Mouse (Mus musculus): ENCODE data around the gene Sh3tc1.

Sh3tc1 gene

DNA sequence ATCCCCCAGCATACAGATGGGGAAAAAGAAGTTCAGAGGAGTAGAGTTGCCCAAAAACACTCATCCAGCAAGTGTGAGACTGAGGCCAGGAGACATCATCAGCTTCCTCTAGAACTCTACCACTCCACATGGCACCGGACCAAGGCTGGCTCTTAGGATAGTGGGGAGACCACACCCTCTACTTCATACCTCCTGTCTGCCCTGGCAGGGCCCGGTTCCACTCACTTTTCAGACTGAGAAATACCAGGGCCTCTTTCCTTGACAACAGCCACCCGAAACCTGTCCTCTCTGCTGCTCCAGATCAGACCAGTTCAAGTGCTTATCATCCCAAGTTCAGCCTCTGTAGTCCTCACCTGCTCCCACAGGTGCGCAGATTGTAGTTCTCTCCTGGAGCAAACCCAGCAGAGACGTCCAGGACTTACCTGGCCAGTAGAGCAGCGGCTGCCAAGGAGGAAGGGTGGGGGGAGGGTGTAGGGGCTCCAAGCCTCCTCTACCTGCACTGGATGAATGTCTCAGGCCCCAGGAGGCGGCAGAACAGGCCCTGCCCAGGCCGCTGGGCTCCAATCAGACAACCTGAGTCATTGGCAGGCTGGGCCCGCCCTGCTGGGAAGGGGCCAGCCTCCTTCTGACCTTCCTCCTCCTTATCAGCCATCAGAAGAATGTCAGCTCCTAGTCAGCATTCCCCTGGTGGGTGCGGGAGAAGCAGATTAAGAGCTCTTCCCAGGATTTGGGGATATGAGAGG lies at the start of gene Sh3tc1:
TSS of gene Sh3tc1 (minus strand) at position 452 of the 743 bp plus-strand sequence.
- peak; percentile 63 for DNase-seq (ENCODE audit: low spot score)

DNA sequence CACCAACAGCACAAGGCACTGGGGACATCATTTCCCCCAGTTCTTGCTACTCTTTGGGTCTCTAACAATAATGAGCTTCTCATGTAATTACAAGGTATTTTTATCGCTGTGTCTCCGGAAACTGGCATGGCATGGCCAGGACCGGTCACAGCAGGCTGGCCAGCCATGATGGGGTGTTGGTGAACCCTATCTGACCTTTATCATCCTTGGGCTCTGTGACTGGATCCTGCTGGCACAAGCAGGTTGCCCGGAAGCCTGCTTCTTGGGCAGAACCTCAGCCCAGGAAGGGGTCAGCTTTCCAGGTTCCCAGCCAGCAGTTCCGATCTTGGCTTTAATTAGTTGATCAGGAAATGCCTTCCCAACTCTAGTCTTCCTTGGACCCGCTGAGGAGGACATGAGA lies 48.9 kb upstream of the Sh3tc1 start:
- no peak for DNase-seq (ENCODE audit: low spot score)

DNA sequence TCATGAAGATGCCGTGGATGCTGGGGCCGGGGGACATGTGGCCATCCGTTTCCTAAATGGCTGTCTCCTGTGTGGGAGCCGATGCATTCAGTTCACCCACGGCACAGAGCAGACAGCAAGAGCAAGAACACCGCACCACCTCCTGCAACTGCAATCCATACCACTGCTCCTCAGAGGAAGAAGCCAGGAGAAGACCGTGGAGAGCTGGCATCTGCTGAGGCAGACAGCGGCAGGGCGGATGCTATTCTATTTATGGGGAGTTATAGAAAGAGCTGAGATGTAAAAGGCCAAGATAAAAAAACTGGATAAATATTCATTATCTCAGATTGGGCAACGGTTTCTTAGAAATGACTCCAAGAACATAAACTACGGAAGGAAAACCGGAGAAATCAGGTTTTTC lies 48.1 kb upstream of the Sh3tc1 start:
- DNase-seq (ENCODE audit: low spot score): no peak

DNA sequence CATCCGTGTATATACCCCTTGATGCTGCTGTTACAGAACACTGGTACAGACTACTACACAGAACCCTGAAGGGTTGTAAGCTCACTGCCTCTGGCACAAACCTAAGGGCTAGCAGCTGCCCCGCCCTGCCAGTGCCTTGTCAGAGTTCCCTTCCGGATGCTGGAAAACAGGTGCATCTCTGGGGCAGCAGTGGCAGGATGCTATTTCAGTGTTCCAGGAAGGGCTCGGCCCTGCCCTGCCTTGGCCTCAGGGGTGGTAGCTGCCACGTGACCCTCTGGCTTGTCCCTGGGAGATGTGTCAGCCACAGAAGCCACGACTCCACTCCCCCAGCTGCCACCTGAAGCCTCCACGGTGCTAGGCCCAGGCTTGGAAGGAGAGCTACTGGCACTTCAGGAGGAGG lies 46.1 kb upstream of the Sh3tc1 start:
- no peak for DNase-seq (ENCODE audit: low spot score)

DNA sequence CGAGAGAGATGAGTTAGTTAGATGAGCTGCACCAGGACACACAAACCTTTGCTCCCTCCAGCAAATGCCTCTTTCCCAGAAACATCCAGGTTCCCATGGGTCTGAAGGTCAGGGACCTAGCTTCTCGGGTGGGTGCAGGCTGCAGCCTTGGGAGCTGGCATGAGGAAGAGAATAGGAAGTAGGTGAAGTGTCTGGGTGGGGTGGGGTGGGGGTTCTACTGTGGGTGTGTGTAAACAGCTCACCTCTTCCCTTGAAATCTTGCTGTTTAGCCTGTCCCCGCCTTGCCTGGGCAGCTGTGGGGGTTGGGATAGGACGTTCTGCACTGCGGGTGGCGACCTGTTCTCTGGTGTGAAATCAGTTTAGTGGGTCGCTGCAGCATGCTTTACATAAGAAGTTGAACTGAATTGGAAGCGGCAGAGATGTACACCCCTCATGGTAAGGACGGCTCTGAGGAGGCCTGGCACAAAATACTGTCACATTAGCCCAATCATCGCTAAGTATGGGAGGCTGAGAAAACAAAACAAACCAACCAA lies 42.9 kb upstream of the Sh3tc1 start:
- no peak for DNase-seq (ENCODE audit: low spot score)

DNA sequence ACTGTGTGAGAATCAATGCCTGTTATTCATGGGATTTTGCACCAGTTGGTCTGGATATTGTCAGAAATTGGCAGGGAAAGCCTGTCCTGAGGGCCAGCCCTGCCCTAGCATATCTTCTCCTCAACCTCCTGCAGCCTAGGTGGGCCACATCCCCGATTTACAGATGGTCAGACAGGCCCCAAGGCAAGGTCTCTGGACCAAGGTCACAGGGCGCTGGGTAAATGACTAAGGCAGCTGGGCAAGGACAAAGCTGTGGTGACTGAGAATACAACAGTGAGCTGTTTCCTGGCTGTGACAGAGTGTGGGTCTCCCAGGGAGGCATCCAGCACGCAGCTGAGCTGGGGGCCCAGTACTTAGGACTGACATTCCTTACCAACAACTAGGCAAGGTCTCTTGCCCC lies 41.3 kb upstream of the Sh3tc1 start:
- no peak for DNase-seq (ENCODE audit: low spot score)

DNA sequence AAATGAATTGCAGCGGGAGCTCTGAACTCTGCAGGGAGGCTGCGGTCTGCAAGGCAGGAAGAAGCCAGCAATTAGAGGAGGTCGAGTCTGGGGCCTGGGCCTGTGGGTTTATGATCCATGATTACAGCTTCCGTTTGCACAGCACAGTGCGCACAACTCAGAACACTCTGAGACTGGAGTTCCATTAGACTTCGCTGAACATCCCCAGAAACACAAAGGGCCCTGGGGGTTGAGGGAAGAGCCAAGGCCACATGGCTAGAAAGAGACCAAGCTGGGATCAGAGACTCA lies 34.3 kb upstream of the Sh3tc1 start:
- no peak for DNase-seq (ENCODE audit: low spot score)

DNA sequence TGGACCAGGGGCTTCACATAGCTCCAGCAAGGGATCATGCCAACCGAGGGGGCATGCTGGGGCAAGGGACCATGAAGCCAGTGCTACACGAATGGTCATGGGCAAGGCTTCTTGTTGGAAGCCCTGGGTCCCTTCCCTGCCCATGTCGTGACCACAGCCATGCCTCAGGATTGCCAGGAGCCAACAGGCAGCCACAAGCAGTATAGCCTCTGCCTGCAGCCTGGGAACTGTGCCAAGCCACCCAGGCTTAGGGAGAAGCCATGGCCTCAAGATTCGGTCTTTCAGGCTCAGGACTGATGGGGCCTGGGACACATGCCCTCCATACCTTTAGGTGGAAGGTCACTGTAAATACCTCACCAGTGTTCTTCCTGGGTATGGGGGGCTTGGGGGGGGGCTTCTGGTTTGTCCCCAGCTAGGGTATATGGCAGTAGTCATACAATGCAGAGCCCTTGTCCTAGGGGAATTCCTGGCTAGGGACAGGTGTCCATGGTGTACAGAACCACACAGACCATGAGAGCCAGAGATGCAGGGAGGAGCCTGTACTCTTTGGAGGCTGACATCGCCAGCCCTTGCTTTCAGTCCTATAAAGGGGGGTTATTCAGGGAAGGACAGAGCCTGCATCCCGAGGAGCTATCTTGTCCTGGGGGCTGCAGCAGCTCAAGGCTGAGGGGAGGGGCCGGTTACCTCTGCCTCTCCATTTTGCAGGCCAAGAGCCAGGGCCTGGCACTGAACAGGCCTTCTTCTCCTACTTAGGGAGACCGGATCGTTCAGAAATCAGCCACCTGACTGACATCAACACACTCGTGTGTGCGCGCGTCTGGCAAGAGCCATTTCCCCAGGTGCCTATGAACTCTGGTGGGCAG lies 33.7 kb upstream of the Sh3tc1 start:
- peak; percentile 65 for DNase-seq (ENCODE audit: low spot score)

DNA sequence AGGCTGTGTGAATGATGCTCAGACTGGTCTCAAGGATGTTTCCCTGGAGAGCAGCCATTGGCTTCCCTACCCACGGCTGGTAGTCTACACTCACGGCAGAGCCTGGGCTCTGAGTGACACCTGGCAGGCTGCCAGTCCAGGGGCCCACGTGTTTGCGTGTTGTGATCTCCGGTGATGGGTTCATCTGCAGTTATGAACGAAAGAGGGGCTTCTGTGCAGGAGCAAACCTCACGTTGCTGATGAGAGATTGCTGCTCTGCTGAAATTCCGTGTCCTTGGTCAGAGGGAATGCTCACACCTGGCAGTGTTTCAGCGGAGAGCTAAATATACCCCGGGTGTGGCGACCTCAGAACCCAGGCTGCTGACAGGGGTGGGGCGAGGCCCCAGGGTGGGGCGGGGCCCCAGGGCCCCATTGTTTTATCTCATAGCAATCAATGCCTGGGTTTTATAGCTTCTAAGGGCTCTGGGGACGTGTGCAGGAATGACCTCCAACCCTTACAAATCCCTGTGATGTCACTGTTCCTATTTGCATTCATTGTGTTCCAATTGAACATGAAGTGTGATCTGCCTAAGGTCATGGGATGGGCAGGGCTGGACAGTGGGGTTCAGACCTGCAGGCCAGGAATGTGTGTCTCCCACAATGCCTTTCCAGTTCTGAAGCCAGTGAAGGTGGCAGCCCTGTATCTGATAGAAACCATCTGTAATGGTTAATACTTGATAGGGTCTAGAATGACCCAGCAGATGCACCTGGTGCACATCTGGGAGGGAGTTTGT lies 31.3 kb upstream of the Sh3tc1 start:
- peak; percentile 60 for DNase-seq (ENCODE audit: low spot score)

DNA sequence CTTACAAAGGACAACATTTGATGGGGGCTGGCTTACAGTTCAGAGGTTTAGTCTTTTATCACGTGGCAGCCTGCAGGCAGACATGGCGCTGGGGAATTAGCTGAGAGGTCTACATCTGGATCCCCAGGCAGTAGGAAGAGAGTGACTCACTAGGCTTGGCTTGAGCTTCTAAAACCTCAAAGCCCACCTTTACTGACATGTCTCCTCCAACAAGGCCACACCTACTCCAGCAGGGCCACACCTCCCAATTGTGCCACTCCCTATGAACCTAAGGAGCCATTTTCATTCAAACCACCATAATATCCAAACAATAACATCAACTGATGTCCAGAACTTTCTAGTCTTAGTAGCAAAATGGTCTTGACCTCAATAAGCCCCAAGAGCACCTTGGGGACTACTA lies 30.5 kb upstream of the Sh3tc1 start:
- no peak for DNase-seq (ENCODE audit: low spot score)

DNA sequence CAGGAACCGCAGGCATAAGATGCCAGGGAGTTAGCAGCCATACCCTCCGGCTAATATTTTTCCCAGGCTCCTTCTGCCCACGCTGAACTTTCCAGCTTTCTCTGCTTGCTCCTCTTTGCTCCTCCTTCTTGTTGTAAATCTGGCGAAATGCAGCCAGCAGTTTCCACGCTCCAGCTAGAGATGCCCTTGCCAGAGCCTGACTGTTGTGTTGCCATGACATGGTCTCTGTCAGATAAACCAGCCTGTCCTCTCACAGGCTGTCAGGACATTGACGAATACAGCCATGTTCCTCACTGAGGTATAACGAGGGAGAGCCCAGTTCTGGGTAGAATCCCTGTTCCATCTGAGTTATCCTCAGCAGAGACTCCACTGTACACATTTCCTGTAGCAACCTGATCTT lies 29.2 kb upstream of the Sh3tc1 start:
- no peak for DNase-seq (ENCODE audit: low spot score)

DNA sequence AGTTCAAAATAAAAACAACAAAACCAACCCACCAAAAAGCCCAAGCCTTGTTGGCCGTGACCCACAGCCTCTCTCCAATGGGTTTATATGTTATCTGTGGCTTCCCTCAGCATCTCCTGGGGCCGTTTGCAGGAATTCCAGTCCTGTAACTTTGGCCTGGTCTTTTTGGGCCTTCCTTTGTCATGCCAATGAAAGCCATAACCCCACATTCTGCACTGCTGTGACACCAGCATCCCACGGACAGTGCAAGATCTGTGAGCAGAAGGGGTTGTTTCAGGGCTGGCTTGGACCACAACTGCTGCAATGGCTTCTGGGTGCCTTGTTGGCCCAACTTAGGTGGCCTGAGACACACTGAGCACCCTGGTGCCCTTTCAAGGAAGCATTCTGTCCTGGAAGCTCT lies 28.7 kb upstream of the Sh3tc1 start:
- no peak for DNase-seq (ENCODE audit: low spot score)

DNA sequence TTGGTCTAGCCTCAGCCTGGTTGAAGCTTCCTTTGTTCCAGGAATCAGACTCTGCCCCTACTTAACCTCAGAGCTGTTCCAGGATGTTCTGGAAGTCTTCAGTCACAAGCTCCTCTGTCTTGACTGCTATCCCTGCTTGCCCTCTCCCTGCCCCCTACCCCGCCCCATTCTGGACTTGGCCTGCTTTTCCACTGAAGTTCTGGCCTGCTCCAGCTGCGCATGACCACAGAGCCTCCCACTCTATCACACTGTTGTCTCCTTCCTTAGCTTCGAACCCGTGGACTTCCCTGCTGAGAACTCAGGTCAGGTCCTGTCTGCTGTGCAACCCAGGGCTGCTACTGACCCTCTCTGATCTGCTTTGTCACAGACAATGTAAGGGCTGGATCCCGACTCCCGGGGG lies 26.1 kb upstream of the Sh3tc1 start:
- DNase-seq (ENCODE audit: low spot score): no peak

DNA sequence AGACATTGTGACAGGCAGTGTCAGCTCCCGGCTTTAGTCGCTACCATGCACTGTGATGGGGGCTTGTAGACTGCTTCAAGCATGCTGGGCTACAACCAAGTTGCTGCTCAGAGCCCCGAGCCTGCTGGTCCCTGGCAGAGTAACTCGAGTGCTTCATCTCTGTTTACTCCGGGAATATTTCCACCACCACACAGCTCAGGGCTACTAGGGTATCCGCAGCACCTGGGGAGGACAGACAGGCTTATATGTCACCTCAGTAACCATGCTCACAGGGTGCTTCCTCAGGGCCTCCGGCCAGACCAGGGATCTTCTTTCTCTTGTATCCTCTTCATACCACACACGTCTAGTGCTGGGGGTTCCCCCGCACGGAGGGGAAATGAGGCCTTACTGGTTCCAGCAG lies 23.1 kb upstream of the Sh3tc1 start:
- no peak for DNase-seq (ENCODE audit: low spot score)

DNA sequence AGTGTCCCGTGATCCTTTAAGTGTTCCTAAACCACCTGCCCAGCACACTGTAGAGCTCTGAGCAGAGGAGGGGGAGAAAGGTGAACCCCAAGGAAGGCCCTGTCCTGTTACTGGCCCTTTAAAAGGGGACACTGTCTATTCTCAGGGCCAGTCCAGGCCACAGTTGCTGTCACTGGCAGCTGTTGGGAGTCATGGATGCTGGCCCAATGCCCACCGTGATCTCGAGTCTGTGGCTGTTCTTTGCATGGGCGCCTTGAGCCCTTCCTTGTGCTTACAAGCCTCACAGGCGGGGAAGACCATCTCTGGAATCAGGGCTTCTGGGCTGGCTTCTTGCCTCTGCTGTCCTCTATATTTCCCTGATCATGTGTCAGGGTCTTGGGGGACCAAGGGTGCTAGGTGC lies 22.6 kb upstream of the Sh3tc1 start:
- peak; percentile 61 for DNase-seq (ENCODE audit: low spot score)

DNA sequence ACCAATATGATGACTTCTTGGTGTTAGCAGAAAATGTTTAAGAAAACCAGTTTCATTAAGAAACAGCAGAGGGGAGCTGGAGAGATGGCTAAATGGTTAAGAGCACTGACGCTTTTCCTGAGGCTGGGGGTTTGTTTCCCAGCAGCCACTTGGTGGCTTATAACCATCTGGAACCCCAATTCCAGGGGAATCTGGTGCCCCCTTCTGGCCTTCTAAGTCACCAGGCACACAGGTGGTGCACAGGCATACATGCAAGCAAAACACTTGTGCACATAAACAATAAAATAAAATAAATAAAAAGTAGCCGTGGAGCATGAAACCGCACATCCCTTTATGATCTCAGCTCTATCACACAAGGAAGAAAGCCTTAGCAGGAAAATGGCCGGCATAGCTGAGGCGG lies 21.5 kb upstream of the Sh3tc1 start:
- no peak for DNase-seq (ENCODE audit: low spot score)

DNA sequence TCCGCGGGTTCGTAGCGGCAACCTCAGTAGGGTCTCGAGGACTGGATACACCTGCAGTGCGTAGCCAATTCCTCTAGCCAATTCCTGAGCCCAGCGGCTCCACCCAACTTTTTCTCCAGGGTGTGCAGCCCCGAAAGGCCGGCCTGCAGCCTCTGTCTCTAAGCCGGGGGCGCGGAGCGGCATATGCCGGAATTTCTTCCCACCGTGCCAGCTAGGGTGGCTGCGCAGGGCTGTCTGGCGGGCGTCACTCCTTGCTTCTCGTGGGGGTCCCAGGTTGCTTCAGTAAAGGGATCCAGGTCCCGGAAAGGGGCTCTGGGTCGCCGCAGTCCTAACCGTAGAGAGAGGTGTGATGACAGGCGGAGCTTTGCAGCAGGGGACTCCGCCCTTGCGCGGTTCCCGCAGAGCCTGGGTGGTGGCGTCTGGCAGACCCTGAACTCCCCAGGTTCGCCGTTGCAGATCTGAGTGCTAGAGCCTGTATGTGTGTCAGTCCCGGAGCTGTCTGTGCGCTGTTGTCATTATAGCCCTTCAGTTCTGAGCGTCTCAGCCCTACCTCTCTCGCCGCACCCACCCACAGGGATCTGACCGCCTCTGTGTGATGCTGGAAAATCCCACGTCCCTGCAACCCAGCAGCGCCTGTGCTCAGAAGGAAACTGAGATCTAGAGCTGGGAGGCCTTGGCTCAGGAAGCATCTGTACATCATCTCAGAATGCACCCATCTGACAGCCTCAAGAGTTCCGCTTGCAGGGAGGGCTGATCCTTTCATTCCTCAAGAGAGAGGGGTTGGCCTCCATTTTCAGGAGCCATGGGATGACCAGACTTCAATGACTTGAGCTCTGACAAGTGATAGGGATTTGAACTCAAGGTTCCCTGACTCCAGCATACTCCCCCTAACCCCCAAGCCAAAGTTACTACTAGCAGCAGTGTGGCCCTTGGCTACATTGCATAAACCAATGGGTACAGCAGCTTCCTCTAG lies 18.6 kb upstream of the Sh3tc1 start:
- DNase-seq (ENCODE audit: low spot score): peak; percentile 53

DNA sequence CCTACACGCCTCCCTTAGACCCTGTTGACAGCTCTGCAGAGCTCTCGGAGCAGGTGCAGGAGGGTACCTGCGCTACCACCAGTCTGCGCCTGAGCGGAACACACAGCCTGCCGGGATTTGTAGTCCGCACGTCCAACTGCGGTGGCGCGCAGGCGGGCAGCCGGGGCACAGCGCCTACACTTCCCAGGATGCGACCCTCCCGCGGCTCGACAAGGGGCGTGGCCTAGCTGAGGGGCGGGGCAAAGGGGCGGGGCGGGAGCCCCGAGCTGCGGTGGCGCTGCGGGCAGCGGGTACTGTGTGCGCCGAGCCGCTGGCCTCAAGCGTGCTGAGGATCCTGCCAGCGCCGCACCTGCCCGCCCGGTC lies 17.8 kb upstream of the Sh3tc1 start, which contains the start of gene Ablim2:
TSS of gene Ablim2 (plus strand) at position 242 of the 363 bp plus-strand sequence.
- peak; percentile 91 for DNase-seq (ENCODE audit: low spot score)

DNA sequence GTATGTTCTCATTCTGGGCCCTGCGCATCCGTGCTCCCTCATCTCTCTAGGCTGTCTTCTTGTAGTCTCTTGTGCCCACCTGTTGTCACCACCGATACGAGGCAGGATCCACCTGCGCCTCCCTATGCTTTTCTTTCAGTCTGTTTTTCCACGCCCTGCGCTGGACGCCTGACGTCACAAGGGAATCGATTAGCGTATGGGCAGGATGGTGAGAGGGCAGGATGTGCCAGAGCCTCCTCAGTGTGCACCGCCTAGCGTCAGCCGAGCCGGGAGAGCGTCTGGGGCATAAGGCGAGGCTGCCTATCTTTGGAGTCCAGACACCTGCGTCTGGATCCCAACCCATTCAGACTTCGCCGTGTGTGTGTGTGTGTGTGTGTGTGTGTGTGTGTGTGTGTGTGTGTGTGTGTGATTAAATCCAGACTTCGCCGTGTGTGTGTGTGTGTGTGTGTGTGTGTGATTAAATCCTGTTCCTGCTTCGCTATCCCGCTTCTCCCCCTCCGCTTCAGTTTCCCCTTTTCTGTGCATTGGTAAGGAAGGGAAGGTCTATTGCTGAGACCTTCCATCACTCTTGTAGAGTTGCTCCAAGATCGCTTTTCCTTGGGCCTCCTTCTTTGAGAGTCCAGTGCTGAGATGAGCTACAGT lies 17.3 kb upstream of the Sh3tc1 start:
- no peak for DNase-seq (ENCODE audit: low spot score)

DNA sequence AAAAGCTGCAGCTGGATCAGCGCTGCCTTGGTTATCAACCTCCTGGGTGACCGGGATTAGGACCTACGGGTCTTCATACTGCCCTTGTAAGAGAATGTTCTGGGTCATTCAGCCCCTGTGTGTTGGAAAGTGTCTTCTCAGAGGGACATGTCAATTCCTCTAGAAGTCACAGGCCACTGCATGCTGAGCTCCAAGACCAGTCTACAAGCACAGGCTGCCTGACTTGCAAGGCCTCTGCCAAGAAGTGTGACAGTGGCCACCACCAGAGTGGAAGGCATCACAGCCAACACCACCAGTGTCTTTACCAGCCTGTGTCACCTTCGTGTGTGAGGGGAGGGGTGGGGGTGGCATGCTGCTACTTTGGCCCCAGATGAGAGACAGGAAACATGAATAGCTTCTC lies 16.2 kb upstream of the Sh3tc1 start:
- no peak for DNase-seq (ENCODE audit: low spot score)

DNA sequence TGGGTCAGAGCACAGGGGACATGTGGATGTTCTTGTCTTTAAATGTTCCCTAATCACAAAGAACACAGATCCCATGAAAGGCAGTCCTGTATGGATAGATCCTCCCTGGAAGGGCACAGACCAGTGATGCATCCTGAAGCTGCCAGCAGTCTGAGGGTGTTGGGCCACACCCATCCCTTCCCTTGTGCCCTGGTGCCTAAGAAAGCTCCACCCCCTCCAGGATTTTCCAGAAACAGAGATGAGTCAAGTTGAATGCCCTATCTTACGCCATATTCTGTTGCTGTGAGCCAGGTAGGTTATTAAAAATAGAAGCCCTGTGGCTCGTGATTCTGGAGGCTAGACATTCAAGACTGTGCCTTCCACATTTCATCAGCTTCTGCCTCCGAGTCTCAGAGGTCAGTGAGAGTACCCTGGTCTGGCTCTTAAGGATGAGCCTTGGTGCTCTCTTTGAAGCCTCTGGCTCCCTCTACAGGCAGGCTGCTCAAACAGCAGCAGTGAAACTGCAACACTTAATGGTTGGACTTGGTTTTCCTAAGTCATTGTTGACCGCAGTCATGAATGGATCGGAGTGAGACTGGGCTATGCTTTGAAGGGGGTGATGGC lies 15.4 kb upstream of the Sh3tc1 start:
- peak; percentile 77 for DNase-seq (ENCODE audit: low spot score)

All from testis, postnatal 10 days (tissue).